Mouse (Mus musculus): ENCODE measurements at regions not wholly inside any gene's neighbourhood (a gene's known extent, or its start where the extent isn't known, plus 50 kb on each side); places are given as distances from the start of the nearest gene placed in this dataset.
A peak's percentile ranks its signal among the peaks of the same experiment; 100 is the strongest.

DNA sequence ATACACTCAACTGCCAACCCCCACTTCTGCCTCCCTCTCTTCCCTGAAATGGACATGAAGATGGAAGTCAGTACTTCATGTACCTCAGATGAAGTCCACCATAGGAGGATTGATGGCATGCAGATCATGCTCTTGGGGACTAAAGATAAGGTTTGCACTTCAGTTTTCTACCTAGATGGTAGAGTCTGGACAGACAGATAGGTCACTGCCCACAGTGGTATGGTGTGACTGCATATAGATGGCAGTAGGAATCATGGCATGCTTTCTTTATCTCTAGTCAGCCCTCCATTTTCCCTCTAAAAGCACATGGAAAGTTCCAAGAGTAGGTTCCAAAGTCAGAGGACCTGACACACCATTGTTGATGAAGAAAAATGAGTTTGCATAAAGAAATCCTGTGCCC, 145.6 kb upstream of the Mocs2 start:
- no peak for ATAC-seq (ENCODE audit: insufficient number of reproducible peaks, low FRiP score, low TSS enrichment)

DNA sequence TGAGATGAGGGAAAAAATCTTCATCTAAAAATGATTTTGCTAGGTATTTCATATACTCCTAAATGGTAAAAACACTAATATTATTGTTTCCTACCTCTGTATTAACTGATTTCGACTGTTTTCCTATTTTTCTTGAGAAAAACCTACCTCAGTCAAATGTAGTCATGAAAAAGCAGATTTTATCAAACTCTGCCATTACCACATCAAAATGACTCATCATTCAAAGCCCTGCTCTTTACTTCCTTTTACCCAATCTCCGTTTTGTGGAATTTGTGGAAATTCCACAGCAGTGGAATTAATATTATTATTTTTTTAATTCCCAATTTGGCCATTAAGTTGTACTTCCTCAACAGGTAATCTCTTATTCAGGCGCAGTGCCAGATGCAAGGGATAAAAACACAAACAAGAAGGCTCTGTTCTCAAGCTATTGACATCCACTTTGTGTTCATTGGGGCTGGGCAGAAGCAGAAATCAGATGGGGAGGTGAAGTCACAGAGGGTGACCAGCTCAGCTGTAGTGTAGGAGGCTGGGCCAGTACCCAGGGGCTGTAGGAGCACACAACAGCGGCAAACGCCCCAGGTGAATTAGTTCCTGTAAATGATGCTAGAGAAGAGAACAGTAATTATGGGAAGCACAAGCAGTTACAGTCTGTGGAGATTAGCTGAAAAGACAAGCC, 138.2 kb upstream of the Mocs2 start:
- ATAC-seq (ENCODE audit: insufficient number of reproducible peaks, low FRiP score, low TSS enrichment): no peak

DNA sequence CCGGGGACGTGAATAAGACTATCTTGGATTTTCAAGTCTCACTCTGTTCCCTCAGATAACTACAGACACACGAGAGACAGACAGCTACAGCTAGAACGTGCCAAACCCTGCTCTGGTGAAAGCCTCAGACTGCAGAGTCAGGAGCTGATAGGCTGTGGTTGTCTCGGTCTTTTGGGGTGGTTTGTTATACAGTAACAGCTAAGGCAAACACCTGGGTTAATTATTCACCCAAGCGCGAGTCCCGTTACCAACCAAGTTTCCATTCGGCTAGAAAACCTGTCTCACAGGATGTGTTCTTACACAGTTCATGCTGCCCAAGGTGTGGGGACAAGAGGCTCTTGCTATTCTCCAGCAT, 137.7 kb upstream of the Mocs2 start:
- no peak for ATAC-seq (ENCODE audit: insufficient number of reproducible peaks, low FRiP score, low TSS enrichment)

DNA sequence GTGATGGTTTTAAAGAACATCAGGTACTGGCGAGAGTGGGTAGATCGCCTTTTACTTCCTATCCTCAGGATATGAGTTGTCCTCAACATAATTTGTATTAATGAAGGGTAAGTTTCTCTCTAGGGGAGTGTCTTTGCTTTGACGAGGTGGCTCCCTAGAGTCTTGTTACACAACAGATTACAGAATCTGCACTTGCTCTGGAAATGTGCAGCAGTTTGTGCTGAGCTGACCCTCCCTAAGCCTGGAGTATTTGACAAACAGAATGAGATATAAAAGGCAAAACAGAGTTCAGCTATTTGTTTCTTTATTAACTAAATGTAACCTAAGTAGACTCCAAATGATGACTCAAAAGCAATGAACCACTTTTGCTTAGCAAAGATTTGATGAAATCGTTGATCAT, 136.8 kb upstream of the Mocs2 start:
- no peak for ATAC-seq (ENCODE audit: insufficient number of reproducible peaks, low FRiP score, low TSS enrichment)

GRCm38 (mm10) chr13:114681887-114682286, 136.1 kb upstream of the Mocs2 start:
- no peak for ATAC-seq (ENCODE audit: insufficient number of reproducible peaks, low FRiP score, low TSS enrichment)

- ATAC-seq (ENCODE audit: insufficient number of reproducible peaks, low FRiP score, low TSS enrichment): no peak
Observed at GRCm38 (mm10) chr13:114682891-114683290, 135.1 kb upstream of the Mocs2 start.

DNA sequence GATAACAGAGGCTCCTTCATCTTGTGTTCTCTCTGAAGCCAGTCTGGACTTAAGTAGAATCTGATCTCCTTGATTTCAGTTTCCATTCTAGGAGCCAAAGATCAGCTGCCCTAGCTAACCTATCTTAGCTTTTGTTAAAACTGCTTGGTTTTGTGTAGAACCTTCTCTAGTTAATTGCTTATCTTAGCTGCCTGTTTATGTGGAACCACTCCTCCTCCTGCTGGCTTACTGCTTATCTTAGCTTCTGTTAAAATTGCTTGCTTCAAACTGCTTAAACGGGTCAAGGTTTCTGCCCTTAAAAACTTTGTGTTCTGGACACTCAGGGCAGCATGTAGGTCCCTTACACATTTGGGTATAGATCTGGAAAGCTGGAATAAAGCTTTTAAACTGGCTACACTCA, 133.7 kb upstream of the Mocs2 start:
- no peak for ATAC-seq (ENCODE audit: insufficient number of reproducible peaks, low FRiP score, low TSS enrichment)

GRCm38 (mm10) chr13:114685368-114685767, 132.7 kb upstream of the Mocs2 start:
- no peak for ATAC-seq (ENCODE audit: insufficient number of reproducible peaks, low FRiP score, low TSS enrichment)

- ATAC-seq (ENCODE audit: insufficient number of reproducible peaks, low FRiP score, low TSS enrichment): no peak
Observed at GRCm38 (mm10) chr13:114712601-114713000, 105.4 kb upstream of the Mocs2 start.

DNA sequence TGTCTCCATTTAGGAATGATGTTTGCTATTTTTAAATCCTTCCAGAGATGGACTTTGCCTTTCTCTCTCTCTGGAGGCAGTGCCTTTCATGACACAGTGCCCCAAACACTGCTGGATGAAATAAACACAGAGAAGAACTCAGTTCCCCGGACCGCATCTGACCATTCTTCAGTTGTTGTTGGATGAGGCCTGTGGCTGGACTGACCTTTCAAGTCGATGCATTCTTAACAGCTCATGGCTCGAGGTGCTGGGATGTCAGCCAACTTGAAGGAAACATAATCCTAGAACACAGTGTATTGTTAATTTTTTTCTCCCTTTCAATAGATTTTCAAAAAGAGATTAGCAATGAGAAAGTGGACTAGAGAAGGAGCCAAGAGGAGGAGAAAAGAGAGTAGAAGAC, 98.3 kb upstream of the Mocs2 start:
- ATAC-seq (ENCODE audit: insufficient number of reproducible peaks, low FRiP score, low TSS enrichment): no peak

GRCm38 (mm10) chr13:114726828-114727227, 91.2 kb upstream of the Mocs2 start:
- no peak for ATAC-seq (ENCODE audit: insufficient number of reproducible peaks, low FRiP score, low TSS enrichment)

DNA sequence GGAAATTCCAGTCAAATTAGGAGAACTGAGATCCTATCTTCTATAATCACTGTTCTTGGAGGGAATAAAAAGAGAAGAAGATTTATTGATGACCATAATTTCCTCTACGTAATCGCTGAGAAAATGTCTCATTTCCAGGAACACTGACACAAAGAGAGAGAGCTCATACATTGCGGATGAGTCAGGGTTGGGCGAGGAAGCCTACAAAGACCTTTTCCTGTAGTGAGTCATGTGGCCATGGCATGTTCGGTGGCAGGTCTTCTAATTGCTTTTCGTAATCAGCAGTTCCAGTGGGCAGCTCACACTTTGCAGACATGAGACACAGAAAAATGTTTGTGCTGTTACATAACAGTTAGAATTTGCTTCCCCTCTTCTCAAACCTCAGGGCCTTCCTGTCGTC, 83.0 kb upstream of the Mocs2 start:
- ATAC-seq (ENCODE audit: insufficient number of reproducible peaks, low FRiP score, low TSS enrichment): no peak

GRCm38 (mm10) chr13:114736066-114736465, 82.0 kb upstream of the Mocs2 start:
- no peak for ATAC-seq (ENCODE audit: insufficient number of reproducible peaks, low FRiP score, low TSS enrichment)

- no peak for ATAC-seq (ENCODE audit: insufficient number of reproducible peaks, low FRiP score, low TSS enrichment)
Observed at GRCm38 (mm10) chr13:114742534-114742933, 75.5 kb upstream of the Mocs2 start.

DNA sequence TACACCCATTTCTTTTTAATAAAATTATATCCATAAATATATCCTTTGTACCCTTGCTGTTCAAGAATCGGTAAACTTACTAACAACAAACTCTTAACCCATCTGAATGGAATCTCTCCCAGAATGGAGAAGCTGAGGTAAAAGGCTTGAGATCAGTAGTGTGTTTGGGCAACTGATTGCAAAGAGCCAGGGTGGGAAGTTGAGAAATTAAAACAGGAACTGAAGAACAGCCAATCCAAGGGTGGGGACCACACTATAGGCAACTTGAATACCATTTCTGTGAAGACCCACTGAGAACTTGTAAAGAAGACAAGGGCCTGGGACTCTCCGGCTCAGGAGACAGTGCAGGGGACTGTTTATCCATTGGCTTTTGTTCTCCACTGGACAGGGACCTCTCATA, 72.2 kb upstream of the Mocs2 start:
- no peak for ATAC-seq (ENCODE audit: insufficient number of reproducible peaks, low FRiP score, low TSS enrichment)

DNA sequence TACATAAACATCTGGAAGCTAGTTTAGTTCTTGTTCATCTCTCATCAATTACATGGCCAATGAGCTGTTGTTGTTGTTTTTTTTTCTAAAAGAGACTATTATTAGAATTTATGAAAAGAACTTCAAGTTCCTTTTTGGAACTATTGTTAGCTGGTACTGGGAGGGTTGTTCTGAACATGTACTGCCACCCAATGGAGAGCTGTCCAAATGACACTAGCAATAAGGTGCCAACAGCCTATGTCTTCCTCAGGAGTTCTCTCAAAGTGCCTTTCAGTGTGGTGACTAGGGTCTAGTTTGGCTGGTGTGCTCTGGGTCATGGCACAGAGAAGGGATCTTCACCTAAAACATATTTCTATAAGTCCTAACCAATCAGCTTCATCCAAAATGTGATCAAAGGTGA, 60.6 kb upstream of the Mocs2 start:
- peak; percentile 40; the same call in 1 of the 2 replicates for ATAC-seq (ENCODE audit: insufficient number of reproducible peaks, low FRiP score, low TSS enrichment)

GRCm38 (mm10) chr13:114759886-114760285, 58.1 kb upstream of the Mocs2 start:
- no peak for ATAC-seq (ENCODE audit: insufficient number of reproducible peaks, low FRiP score, low TSS enrichment)

GRCm38 (mm10) chr13:114760901-114761300, 57.1 kb upstream of the Mocs2 start:
- no peak for ATAC-seq (ENCODE audit: insufficient number of reproducible peaks, low FRiP score, low TSS enrichment)

All from cerebellum, adult (tissue).